Comparison of ENCODE assay signal across 21 mouse cellular contexts in genomic region chr9:14204817-14205216, GRCm38 (mm10).
DNase-seq lines count a peak whose midpoint lies in the region; ATAC-seq lines count a peak whose summit lies in the region.
"Had no signal": no experiment of that assay in that cellular context is flagged by ENCODE, and none has a peak within 500 bp of the region (broad histone marks: within the 10 kb centered on the region; RNA-seq: fewer than 3 reads in every experiment).

No protein-coding gene starts in this region.

- peak; percentile 15 to 34 for DNase-seq in cerebellum, postnatal 10 days
- DNase-seq in cerebellum, postnatal 25 days: no peak
- no peak for DNase-seq in lung, postnatal 4 days
- no peak for DNase-seq in thymus, adult 18-20 months
- DNase-seq: adrenal gland, postnatal 10 days; cerebellum, adult 18-20 months; cerebellum, postnatal 36 days; gastrocnemius, adult 2 months; right cerebral cortex, adult 18-20 months; right cerebral cortex, postnatal 4 days had no signal

- no peak overlapping the region for H3K4me3 ChIP-seq in hindbrain, embryonic 16.5 days (ENCODE audit: low read length)
- H3K4me3 ChIP-seq in hindbrain, embryonic 13.5 days: no peak overlapping the region
- no peak overlapping the region for H3K4me3 ChIP-seq in lung, embryonic 15.5 days
- H3K4me3 ChIP-seq: gastrocnemius, adult 2 months; heart, embryonic 13.5 days; hindbrain, embryonic 12.5 days; layer of hippocampus, adult 2 months; midbrain, embryonic 10.5 days had no signal

- WGBS in hindbrain, embryonic 16.5 days: 96% methylated on average over 1 of the region's 1 CpGs
- 95% methylated on average over 1 of the region's 1 CpGs for whole genome bisulfite sequencing in hindbrain, embryonic 13.5 days
- 61% methylated on average over 1 of the region's 1 CpGs for WGBS in lung, embryonic 15.5 days

- H3K36me3 ChIP-seq in hindbrain, embryonic 16.5 days (ENCODE audit: control insufficient read depth, insufficient read depth, low read length): no peaks in the 10 kb centered on the region
- H3K36me3 ChIP-seq in hindbrain, embryonic 13.5 days: no peaks in the 10 kb centered on the region
- H3K36me3 ChIP-seq in lung, embryonic 15.5 days: no peaks in the 10 kb centered on the region
- H3K36me3 ChIP-seq: heart, embryonic 13.5 days; hindbrain, embryonic 12.5 days; midbrain, embryonic 10.5 days had no signal

- H3K4me1 ChIP-seq in hindbrain, embryonic 16.5 days (ENCODE audit: control insufficient read depth, insufficient read depth, low read depth, low read length): peaks cover 3% of the 10 kb centered on the region; the same call in 1 of the 2 replicates
- H3K4me1 ChIP-seq in hindbrain, embryonic 13.5 days (replicated peaks): 0 out of 2 replicates have a peak, but pooled peaks cover 4% of the 10 kb centered on the region
- peaks cover 56% of the 10 kb centered on the region for H3K4me1 ChIP-seq in lung, embryonic 15.5 days
- H3K4me1 ChIP-seq: hindbrain, embryonic 12.5 days; midbrain, embryonic 10.5 days had no signal

- H3K9me3 ChIP-seq in hindbrain, embryonic 16.5 days (ENCODE audit: control insufficient read depth, low read length): no peaks in the 10 kb centered on the region
- no peaks in the 10 kb centered on the region for H3K9me3 ChIP-seq in hindbrain, embryonic 13.5 days
- no peaks in the 10 kb centered on the region for H3K9me3 ChIP-seq in lung, embryonic 15.5 days
- H3K9me3 ChIP-seq: heart, embryonic 13.5 days; hindbrain, embryonic 12.5 days; midbrain, embryonic 10.5 days had no signal

- no peak overlapping the region for H3K4me2 ChIP-seq in hindbrain, embryonic 16.5 days (ENCODE audit: low read length)
- H3K4me2 ChIP-seq in hindbrain, embryonic 13.5 days: no peak overlapping the region
- H3K4me2 ChIP-seq in lung, embryonic 15.5 days: no peak overlapping the region
- H3K4me2 ChIP-seq: heart, embryonic 13.5 days; hindbrain, embryonic 12.5 days had no signal

- H3K27me3 ChIP-seq in hindbrain, embryonic 16.5 days (replicated peaks; ENCODE audit: control insufficient read depth, insufficient read depth, low read length): no peaks in the 10 kb centered on the region
- H3K27me3 ChIP-seq in hindbrain, embryonic 13.5 days: no peaks in the 10 kb centered on the region
- no peaks in the 10 kb centered on the region for H3K27me3 ChIP-seq in lung, embryonic 15.5 days
- H3K27me3 ChIP-seq: heart, embryonic 13.5 days; hindbrain, embryonic 12.5 days had no signal

- no peak overlapping the region for H3K27ac ChIP-seq in hindbrain, embryonic 16.5 days (ENCODE audit: low read depth, low read length)
- no peak overlapping the region for H3K27ac ChIP-seq in hindbrain, embryonic 13.5 days
- peak overlapping the region; percentile 22; the same call in 1 of the 2 replicates for H3K27ac ChIP-seq in lung, embryonic 15.5 days
- H3K27ac ChIP-seq: gastrocnemius, adult 2 months; heart, embryonic 13.5 days; hindbrain, embryonic 12.5 days; layer of hippocampus, adult 2 months; macrophage; midbrain, embryonic 10.5 days had no signal

- peak; percentile 62; the same call in 1 of the 2 replicates for ATAC-seq in hindbrain, embryonic 16.5 days
- ATAC-seq in hindbrain, embryonic 13.5 days (ENCODE audit: low FRiP score): no peak
- no peak; the same call in 1 of the 2 replicates for ATAC-seq in lung, embryonic 15.5 days (ENCODE audit: borderline replicate concordance, extremely low read depth, low FRiP score, low TSS enrichment)
- peak; percentile 57 for ATAC-seq in megakaryocyte progenitor cell, adult 5-6 weeks (replicated peaks; ENCODE audit: poor library complexity)
- ATAC-seq: activated CD4-positive, CD25-positive, alpha-beta regulatory T cell, adult 4 months; inflammation-experienced regulatory T-cells, adult 6 months had no signal

- no peak overlapping the region for H3K9ac ChIP-seq in hindbrain, embryonic 16.5 days (ENCODE audit: low read depth, low read length)
- no peak overlapping the region for H3K9ac ChIP-seq in hindbrain, embryonic 13.5 days
- H3K9ac ChIP-seq in lung, embryonic 15.5 days: no peak overlapping the region
- H3K9ac ChIP-seq: heart, embryonic 13.5 days; hindbrain, embryonic 12.5 days had no signal

Comparison
In these comparisons a context has a peak if more than half of its experiments do, and no peak if none do; other contexts are left out.
1. DNase-seq: peak in cerebellum, postnatal 10 days (2 of 2); none in cerebellum, postnatal 25 days (0 of 2), lung, postnatal 4 days (0 of 2) and thymus, adult 18-20 months (0 of 2).
2. ATAC-seq: peak in hindbrain, embryonic 16.5 days (single experiment) and megakaryocyte progenitor cell, adult 5-6 weeks (single experiment); none in hindbrain, embryonic 13.5 days (single experiment) and lung, embryonic 15.5 days (single experiment).